Mouse (Mus musculus) liver, embryonic 12.5 days (tissue): ENCODE measurements around the gene Gmppb. TPM values are rescaled to one million over a fixed set of nuclear protein-coding genes. Genes with fewer than 3 reads are reported as not detected.

ENCODE experiments used
- ATAC-seq: fragments of 200-750 bp; cut with Nextera tagmentation; 2 replicates; pipeline ENCODE4 v1.8.0; 2017; ENCODE audit warnings: moderate number of reproducible peaks, mild to moderate bottlenecking, moderate library complexity
- H3K27ac ChIP-seq: fragments of 300-500 bp; sonication (generic); 2 replicates; pipeline ENCODE4 v1.5.1; 2016; ENCODE audit warnings: mild to moderate bottlenecking
- H3K27me3 ChIP-seq: fragments of 300-500 bp; sonication (generic); replicated peaks from 2 replicates; pipeline ENCODE4 v1.6.1; 2016; ENCODE audit warnings: mild to moderate bottlenecking, moderate library complexity
- H3K36me3 ChIP-seq: fragments of 300-500 bp; sonication (generic); 2 replicates; pipeline ENCODE4 v1.6.1; 2016; ENCODE audit warnings: mild to moderate bottlenecking, moderate library complexity
- H3K4me1 ChIP-seq: fragments of 300-500 bp; sonication (generic); 2 replicates; pipeline ENCODE4 v1.6.1; 2016
- H3K4me2 ChIP-seq: fragments of 300-500 bp; sonication (generic); 2 replicates; pipeline ENCODE4 v1.6.1; 2016; ENCODE audit warnings: mild to moderate bottlenecking, moderate library complexity
- H3K4me3 ChIP-seq: fragments of 300-500 bp; sonication (generic); 2 replicates; pipeline ENCODE4 v1.5.1; 2016; ENCODE audit warnings: mild to moderate bottlenecking, moderate library complexity
- H3K9ac ChIP-seq: fragments of 300-500 bp; sonication (generic); 2 replicates; pipeline ENCODE4 v1.6.1; 2016; ENCODE audit warnings: mild to moderate bottlenecking, moderate library complexity
- H3K9me3 ChIP-seq: fragments of 300-500 bp; sonication (generic); replicated peaks from 2 replicates; pipeline ENCODE4 v1.6.1; 2016; ENCODE audit warnings: mild to moderate bottlenecking, moderate library complexity
- WGBS: fragments of 180-500 bp; shearing (Covaris S2); methylation state at CpG from one replicate; pipeline ENCODE4 v1.1.7; 2016; ENCODE audit not compliant: insufficient replicate concordance; 5-methylcytosine and 5-hydroxymethylcytosine counted together
- microRNA-seq: library from miRNA; unstranded; fragments of <30 nt; microRNA quantifications from one replicate; pipeline ENCODE4, GENCODE M21; 2017
- polyA plus RNA-seq: library from polyadenylated mRNA; unstranded; fragments of >200 nt; fragmentation: Nextera tagmentation; extraction: Ambion mirVana; gene quantifications from 2 replicates; pipeline ENCODE4 v1.2.1, GENCODE M21; 2016

Gmppb gene
- polyA plus RNA-seq, 1 experiment from 2014 or later: 22.1 TPM

DNA sequence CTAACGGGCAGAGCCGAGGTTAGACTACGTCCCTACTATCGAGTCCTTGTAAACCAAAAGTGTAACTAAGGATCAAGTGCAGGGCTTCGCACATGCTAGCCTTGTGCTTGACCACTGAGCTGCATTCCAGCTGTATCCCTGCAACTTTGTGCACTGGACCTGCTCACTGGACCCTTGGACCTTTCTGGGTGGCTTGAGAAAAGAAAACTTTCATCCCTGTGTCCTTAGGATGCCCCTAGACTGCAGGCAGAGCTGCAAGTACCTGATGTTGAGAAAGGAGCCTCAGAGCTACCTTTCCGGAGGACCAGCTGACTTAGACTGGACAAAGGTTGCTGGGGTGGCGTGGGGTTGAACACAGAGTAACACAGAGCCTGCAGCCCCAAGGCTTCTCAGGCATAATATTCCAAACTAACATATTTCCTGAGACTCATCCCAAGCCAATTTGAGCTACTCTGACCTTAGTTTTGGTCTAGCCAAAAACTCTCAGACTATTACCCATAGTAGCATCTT, 41.6 kb downstream of the Gmppb start:
- peak overlapping the region; percentile 49 for H3K27ac ChIP-seq
- H3K27me3 ChIP-seq: no peaks in the 10 kb centered on the region
- 96% methylated on average over 7 of the region's 7 CpGs for WGBS
- no peak overlapping the region for H3K4me3 ChIP-seq
- H3K9me3 ChIP-seq: no peaks in the 10 kb centered on the region
- H3K4me2 ChIP-seq: no peak overlapping the region
- H3K36me3 ChIP-seq: peaks cover 74% of the 10 kb centered on the region
- H3K9ac ChIP-seq: no peak overlapping the region
- H3K4me1 ChIP-seq: peaks cover 68% of the 10 kb centered on the region
- no peak for ATAC-seq

- H3K4me2 ChIP-seq: peak overlapping the region; percentile 92
- H3K36me3 ChIP-seq: peaks cover 58% of the 10 kb centered on the region
- no peaks in the 10 kb centered on the region for H3K9me3 ChIP-seq
- no peak for ATAC-seq
- peak overlapping the region; percentile 100 for H3K27ac ChIP-seq
- peaks cover 75% of the 10 kb centered on the region for H3K4me1 ChIP-seq
- WGBS: 52% methylated on average over 10 of the region's 10 CpGs
- H3K27me3 ChIP-seq: no peaks in the 10 kb centered on the region
- peak overlapping the region; percentile 93 for H3K4me3 ChIP-seq
- H3K9ac ChIP-seq: peak overlapping the region; percentile 94
These were observed 44.5 kb downstream of the Gmppb start for GRCm38 (mm10) chr9:108093586-108093985.

DNA sequence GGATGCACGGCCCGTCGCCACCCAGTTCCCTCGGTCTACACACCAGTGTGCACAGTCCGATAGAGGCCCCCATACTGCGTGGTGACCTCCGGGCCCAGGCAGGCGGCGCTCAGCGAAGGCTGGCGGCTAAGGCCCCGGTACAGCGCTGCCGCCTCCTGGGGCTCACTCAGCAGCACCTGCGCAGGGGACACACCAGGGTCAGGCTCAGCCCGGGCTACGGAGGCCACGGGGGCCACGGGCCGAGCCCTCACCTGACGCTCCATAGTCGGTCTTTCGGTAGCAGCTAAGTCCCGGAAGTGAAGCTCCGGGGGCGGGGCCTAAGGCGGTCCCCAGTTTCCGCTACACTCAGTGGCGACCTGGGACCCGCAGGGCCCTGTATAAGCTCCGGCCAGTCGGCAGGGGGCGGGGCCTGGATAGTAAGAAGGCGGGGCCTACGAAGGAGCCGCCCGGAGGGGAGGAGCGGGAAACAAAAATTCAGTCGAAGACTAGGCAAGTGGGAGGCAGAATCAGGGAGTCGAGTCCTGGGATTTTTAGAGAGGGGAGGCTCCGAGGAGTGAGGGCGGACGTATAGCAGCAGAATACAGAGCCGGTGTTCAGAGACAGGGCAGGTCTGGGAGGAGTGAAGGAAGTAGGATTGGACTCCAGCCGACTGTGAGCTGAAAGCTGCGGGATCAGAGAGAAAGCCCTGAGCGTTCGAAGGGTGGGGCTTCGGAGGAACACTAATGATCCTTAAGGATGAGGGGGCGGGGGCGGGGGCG, 45.3 kb downstream of the Gmppb start, which contains the start of gene Apeh:
Apeh (minus strand) TSS at position 423 of the 758 bp plus-strand sequence.
- H3K4me3 ChIP-seq: peak within 1 kb of the TSS; percentile 93
- WGBS: under 1% methylated on average over 52 of the region's 52 CpGs
- peak within 1 kb of the TSS; percentile 100 for H3K27ac ChIP-seq
- H3K4me1 ChIP-seq: peaks cover 78% of the 10 kb centered on the region
- H3K4me2 ChIP-seq: peak within 1 kb of the TSS; percentile 92
- H3K36me3 ChIP-seq: peaks cover 55% of the 10 kb centered on the region
- peak within 1 kb of the TSS; percentile 94 for H3K9ac ChIP-seq
- H3K9me3 ChIP-seq: no peaks in the 10 kb centered on the region
- peak; percentile 84 for ATAC-seq
- no peaks in the 10 kb centered on the region for H3K27me3 ChIP-seq

GRCm38 (mm10) chr9:108094998-108095411, 46.0 kb downstream of the Gmppb start:
- Histone ChIP-seq H3K36me3 (peaks cover 54% of the 10 kb centered on the region), H3K27ac (peak overlapping the region; percentile 100), H3K4me3 (peak overlapping the region; percentile 93), H3K4me2 (peak overlapping the region; percentile 92), H3K9ac (peak overlapping the region; percentile 94), H3K9me3 (no peaks in the 10 kb centered on the region), H3K27me3 (no peaks in the 10 kb centered on the region), H3K4me1 (peaks cover 78% of the 10 kb centered on the region)
- WGBS: 0% methylated on average over 16 of the region's 16 CpGs
- peak; percentile 88 for ATAC-seq

DNA sequence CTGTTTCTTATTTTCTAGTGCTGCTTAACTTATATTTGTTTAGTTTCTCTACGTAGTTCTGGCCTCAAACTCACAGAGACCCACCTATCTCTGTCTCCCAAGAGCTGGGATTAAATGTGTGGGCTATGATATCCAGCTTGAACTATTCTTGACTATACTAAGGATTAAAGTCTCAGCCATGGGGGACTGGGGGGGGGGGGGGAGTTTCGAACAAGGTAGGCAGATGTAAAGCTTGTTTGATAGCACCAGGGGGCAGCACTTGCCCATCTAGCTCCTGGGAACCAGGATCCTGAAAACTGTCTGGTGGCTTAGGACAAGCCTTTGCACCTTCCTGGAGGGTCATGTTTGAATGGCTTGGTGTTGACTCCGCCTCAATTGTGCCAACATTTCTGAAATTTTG, 46.5 kb downstream of the Gmppb start:
- peak overlapping the region; percentile 93 for H3K4me3 ChIP-seq
- H3K9me3 ChIP-seq: no peaks in the 10 kb centered on the region
- peak overlapping the region; percentile 100 for H3K27ac ChIP-seq
- 0 out of 2 replicates have a peak, but pooled peaks have one; percentile 5 for ATAC-seq
- H3K36me3 ChIP-seq: peaks cover 50% of the 10 kb centered on the region
- 2% methylated on average over 3 of the region's 3 CpGs for WGBS
- H3K27me3 ChIP-seq: no peaks in the 10 kb centered on the region
- peaks cover 73% of the 10 kb centered on the region for H3K4me1 ChIP-seq
- peak overlapping the region; percentile 92 for H3K4me2 ChIP-seq
- peak overlapping the region; percentile 94 for H3K9ac ChIP-seq

- Histone ChIP-seq H3K4me2 (peak overlapping the region; percentile 92), H3K4me3 (peak overlapping the region; percentile 93), H3K9me3 (no peaks in the 10 kb centered on the region), H3K36me3 (peaks cover 50% of the 10 kb centered on the region), H3K27me3 (no peaks in the 10 kb centered on the region), H3K27ac (peak overlapping the region; percentile 100), H3K4me1 (peaks cover 70% of the 10 kb centered on the region), H3K9ac (peak overlapping the region; percentile 94)
- ATAC-seq: no peak
- WGBS: 43% methylated on average over 10 of the region's 10 CpGs
These were observed 47.1 kb downstream of the Gmppb start for GRCm38 (mm10) chr9:108095949-108096712.

DNA sequence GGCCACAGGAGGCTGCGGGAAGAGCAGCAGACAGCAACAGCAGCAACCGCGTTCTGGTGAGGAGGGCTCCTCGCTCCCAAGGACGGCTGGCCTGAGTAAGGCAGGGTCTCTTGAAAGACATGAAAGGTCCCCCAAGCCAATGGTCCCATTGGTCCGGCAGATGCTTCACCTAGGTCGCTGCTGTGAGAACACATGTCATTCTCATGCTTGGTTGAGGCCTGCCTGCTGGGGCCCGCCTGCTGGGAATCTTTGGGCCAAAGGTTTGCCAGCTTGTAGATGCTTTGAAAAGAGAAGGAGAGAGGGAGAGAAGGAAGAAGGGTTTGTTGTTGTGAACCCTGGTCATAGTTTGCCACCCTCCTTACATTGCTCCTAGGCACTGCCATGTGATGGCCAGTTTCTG, 50.6 kb downstream of the Gmppb start:
- Histone ChIP-seq H3K9ac (0 out of 2 replicates have a peak overlapping the region, but pooled peaks have one; percentile 2), H3K27ac (peak overlapping the region; percentile 100), H3K36me3 (peaks cover 53% of the 10 kb centered on the region), H3K4me1 (peaks cover 77% of the 10 kb centered on the region), H3K4me3 (no peak overlapping the region), H3K4me2 (no peak overlapping the region), H3K9me3 (no peaks in the 10 kb centered on the region), H3K27me3 (no peaks in the 10 kb centered on the region)
- ATAC-seq: no peak
- WGBS: 82% methylated on average over 8 of the region's 8 CpGs

Small RNAs within 50 kb of the gene (microRNA-seq; reads per million reads assigned to microRNA genes)
- not detected for gene Mir7088

Other genes with a start within 250 kb of the Gmppb start
- gene Rbm6, start 176.0 kb upstream of the Gmppb start, polyA plus RNA-seq: 45.7 and 49.2 TPM in 2 replicates
- gene Mon1a, start 161.1 kb upstream of the Gmppb start, polyA plus RNA-seq: 5.7 and 7.4 TPM in 2 replicates
- gene Mst1r, start 142.4 kb upstream of the Gmppb start, polyA plus RNA-seq: 0.57 and 0.92 TPM in 2 replicates
- gene Actl11, start 120.8 kb upstream of the Gmppb start, polyA plus RNA-seq: not detected in 2 replicates
- 0.53 and 0.54 TPM in 2 replicates for gene Camkv, start 113.6 kb upstream of the Gmppb start, polyA plus RNA-seq
- gene Traip, start 99.1 kb upstream of the Gmppb start, polyA plus RNA-seq: 20.9 and 22.2 TPM in 2 replicates
- gene Uba7, start 73.7 kb upstream of the Gmppb start, polyA plus RNA-seq: 63.1 and 63.7 TPM in 2 replicates
- gene Gm20661, start 66.2 kb upstream of the Gmppb start, polyA plus RNA-seq: 1.2 and 1.4 TPM in 2 replicates
- 64.3 and 68.7 TPM in 2 replicates for gene Inka1, start 63.4 kb upstream of the Gmppb start, polyA plus RNA-seq
- gene Cdhr4, start 56.7 kb upstream of the Gmppb start, polyA plus RNA-seq: 2.6 and 3.7 TPM in 2 replicates
- 0.69 and 0.75 TPM in 2 replicates for gene Gm20662, start 52.9 kb upstream of the Gmppb start, polyA plus RNA-seq
- 43.7 and 47.7 TPM in 2 replicates for gene Ip6k1, start 46.7 kb upstream of the Gmppb start, polyA plus RNA-seq
- 2.2 and 2.5 TPM in 2 replicates for gene Amigo3, start 3.9 kb downstream of the Gmppb start, polyA plus RNA-seq
- gene Mst1, start 31.2 kb downstream of the Gmppb start, polyA plus RNA-seq: 14.5 and 15.7 TPM in 2 replicates
- gene Rnf123, start 34.1 kb downstream of the Gmppb start, polyA plus RNA-seq: 96.6 and 101 TPM in 2 replicates
- gene Apeh, start 45.4 kb downstream of the Gmppb start, polyA plus RNA-seq: 199 and 215 TPM in 2 replicates
- gene Bsn, start 141.1 kb downstream of the Gmppb start, polyA plus RNA-seq: 2.8 and 3.0 TPM in 2 replicates
- 20.7 and 22.1 TPM in 2 replicates for gene Dag1, start 214.7 kb downstream of the Gmppb start, polyA plus RNA-seq
- 5.8 and 7.9 TPM in 2 replicates for gene Nicn1, start 241.2 kb downstream of the Gmppb start, polyA plus RNA-seq
- gene Amt, start 247.6 kb downstream of the Gmppb start, polyA plus RNA-seq: 10.9 and 12.9 TPM in 2 replicates